Mouse (Mus musculus) intestine, embryonic 14.5 days (tissue): ENCODE results near the gene Il13. TPM values are rescaled to one million over a fixed set of nuclear protein-coding genes. Genes with fewer than 3 reads are reported as not detected.

ENCODE experiments used
- ATAC-seq: fragments of 200-750 bp; cut with Nextera tagmentation; replicated peaks from 2 replicates; pipeline ENCODE4 v1.8.0; 2017; ENCODE audit warnings: low read depth, moderate number of reproducible peaks, moderate TSS enrichment, moderate library complexity; ENCODE audit not compliant: low FRiP score, low TSS enrichment
- DNase-seq: peaks from one replicate; pipeline ENCODE4 v3.0.0-alpha.2; 2018; ENCODE audit warnings: low spot score
- H3K27ac ChIP-seq: fragments of 300-500 bp; sonication (generic); 2 replicates; pipeline ENCODE4 v1.5.1; 2014; ENCODE audit warnings: low read depth, mild to moderate bottlenecking, control low read depth
- H3K27me3 ChIP-seq: fragments of 300-500 bp; sonication (generic); replicated peaks from 2 replicates; pipeline ENCODE4 v1.6.1; 2014; ENCODE audit warnings: low read length, control low read depth; ENCODE audit not compliant: control insufficient read depth, insufficient read depth
- H3K36me3 ChIP-seq: fragments of 300-500 bp; sonication (generic); 2 replicates; pipeline ENCODE4 v1.6.1; 2014; ENCODE audit warnings: low read length, control low read depth; ENCODE audit not compliant: control insufficient read depth, insufficient read depth
- H3K4me1 ChIP-seq: fragments of 300-500 bp; sonication (generic); replicated peaks from 2 replicates; pipeline ENCODE4 v1.6.1; 2014; ENCODE audit warnings: low read length, control low read depth, mixed read lengths; ENCODE audit not compliant: control insufficient read depth, insufficient read depth
- H3K4me2 ChIP-seq: fragments of 300-500 bp; sonication (generic); 2 replicates; pipeline ENCODE4 v1.6.1; 2014; ENCODE audit warnings: low read length
- H3K4me3 ChIP-seq: fragments of 300-500 bp; sonication (generic); 2 replicates; pipeline ENCODE4 v1.5.1; 2014; ENCODE audit warnings: low read depth, low read length, control low read depth, mixed read lengths
- H3K9ac ChIP-seq: fragments of 300-500 bp; sonication (generic); 2 replicates; pipeline ENCODE4 v1.6.1; 2014; ENCODE audit warnings: mild to moderate bottlenecking, low read length
- H3K9me3 ChIP-seq: fragments of 300-500 bp; sonication (generic); 2 replicates; pipeline ENCODE4 v1.6.1; 2016; ENCODE audit warnings: low read length, control low read depth; ENCODE audit not compliant: control insufficient read depth
- WGBS: fragments of 180-500 bp; shearing (Covaris S2); extraction: QIAGEN DNeasy Blood & Tissue Kit; methylation state at CpG from one replicate; pipeline ENCODE4 v1.1.7; 2014; 5-methylcytosine and 5-hydroxymethylcytosine counted together
- polyA plus RNA-seq: library from polyadenylated mRNA; unstranded; fragments of >200 nt; fragmentation: Nextera tagmentation; extraction: Ambion mirVana; gene quantifications from 2 replicates; pipeline ENCODE4 v1.2.1, GENCODE M21; 2014

Il13 gene
- polyA plus RNA-seq, 1 experiment from 2014 or later, result not detected

DNA sequence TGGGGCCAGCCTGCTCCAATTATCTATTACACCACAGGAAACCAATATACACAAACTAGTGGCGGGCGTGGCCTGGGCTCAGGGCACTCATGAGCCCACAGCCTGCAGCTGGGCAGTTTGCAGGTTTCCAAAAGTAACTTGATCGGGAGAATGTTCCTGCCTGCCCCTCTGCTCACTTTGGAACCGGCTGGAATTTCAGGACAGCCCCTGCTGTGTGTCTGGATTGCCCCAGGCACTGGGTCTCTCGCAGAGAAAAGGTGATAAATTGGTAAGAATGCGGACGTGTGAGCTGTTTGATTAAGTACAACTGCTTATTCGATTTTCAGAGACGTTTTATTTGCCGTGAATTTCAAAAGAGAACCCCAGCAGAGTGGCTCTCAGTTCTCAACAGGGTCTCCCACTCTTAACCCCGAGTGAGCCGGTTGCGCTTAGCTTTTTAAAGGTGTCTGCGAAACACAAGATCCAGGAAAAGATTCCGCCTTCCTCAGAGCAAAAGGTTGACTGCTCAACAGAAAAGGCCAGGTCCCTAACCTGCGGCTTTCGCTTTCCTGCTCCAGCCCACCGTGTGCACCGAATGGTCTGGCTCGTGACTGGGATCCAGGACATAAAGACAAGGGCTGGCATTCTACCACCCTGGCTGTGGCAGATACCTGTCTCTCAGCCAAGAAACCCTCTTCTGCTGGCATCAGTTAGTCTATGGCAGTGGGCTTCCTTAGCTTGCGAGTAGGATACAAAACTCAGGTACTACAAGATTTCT, 2.7 kb upstream of the Il13 start:
- peaks cover 22% of the 10 kb centered on the region for H3K27me3 ChIP-seq
- WGBS, result 19% methylated on average over 21 of the region's 21 CpGs
- DNase-seq, result no peak
- no peak overlapping the region for H3K4me3 ChIP-seq
- H3K9ac ChIP-seq, result no peak overlapping the region
- H3K9me3 ChIP-seq, result no peaks in the 10 kb centered on the region
- H3K36me3 ChIP-seq, result no peaks in the 10 kb centered on the region
- ATAC-seq, result no peak
- no peak overlapping the region for H3K4me2 ChIP-seq
- H3K4me1 ChIP-seq, result 0 out of 2 replicates have a peak, but pooled peaks cover 7% of the 10 kb centered on the region
- H3K27ac ChIP-seq, result no peak overlapping the region

GRCm38 (mm10) chr11:53636183-53636646, 1.7 kb upstream of the Il13 start:
- ATAC-seq (no peak; the same call in 1 of the 2 replicates), DNase-seq (no peak)
- peaks cover 22% of the 10 kb centered on the region for H3K27me3 ChIP-seq
- H3K4me2 ChIP-seq, result peak overlapping the region; percentile 65
- H3K9ac ChIP-seq, result no peak overlapping the region
- H3K4me1 ChIP-seq, result 0 out of 2 replicates have a peak, but pooled peaks cover 7% of the 10 kb centered on the region
- WGBS, result 2% methylated on average over 40 of the region's 40 CpGs
- no peaks in the 10 kb centered on the region for H3K9me3 ChIP-seq
- H3K27ac ChIP-seq, result no peak overlapping the region
- peak overlapping the region; percentile 34 for H3K4me3 ChIP-seq
- no peaks in the 10 kb centered on the region for H3K36me3 ChIP-seq

DNA sequence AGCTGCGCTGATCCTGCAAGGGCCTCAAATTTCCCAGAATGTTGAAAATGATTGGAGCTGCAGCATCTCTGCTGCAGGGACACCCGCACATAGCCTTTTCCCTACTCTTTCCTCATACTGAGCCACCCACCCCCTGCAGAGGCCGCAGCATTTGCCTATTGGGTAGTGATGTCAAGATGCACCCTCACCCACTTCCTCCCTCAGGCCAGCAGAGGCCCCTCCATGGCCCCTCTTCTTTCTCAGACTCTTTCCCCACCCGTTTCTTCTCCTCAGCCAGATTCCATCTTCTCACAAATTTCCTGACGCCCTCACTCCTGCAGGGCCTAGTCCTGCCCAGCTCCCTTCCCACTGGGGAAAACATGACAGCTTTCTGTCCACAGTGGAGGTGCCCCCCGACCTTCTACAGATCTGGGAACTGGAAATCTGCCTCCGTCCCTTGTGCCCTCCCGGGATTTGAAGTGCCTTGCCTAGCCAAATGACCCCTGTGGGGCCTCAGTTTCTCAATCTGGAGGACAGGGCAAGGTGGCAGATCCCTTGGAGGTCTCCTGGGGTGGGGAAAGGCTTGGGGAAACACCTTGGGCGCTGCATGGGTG, 1.2 kb upstream of the Il13 start:
- H3K9ac ChIP-seq, result no peak overlapping the region
- H3K9me3 ChIP-seq, result no peaks in the 10 kb centered on the region
- H3K4me2 ChIP-seq, result peak overlapping the region; percentile 65
- no peak for DNase-seq
- H3K4me1 ChIP-seq, result 0 out of 2 replicates have a peak, but pooled peaks cover 7% of the 10 kb centered on the region
- no peak for ATAC-seq
- H3K4me3 ChIP-seq, result peak overlapping the region; percentile 34
- H3K27me3 ChIP-seq, result peaks cover 22% of the 10 kb centered on the region
- 43% methylated on average over 9 of the region's 9 CpGs for WGBS
- H3K36me3 ChIP-seq, result no peaks in the 10 kb centered on the region
- no peak overlapping the region for H3K27ac ChIP-seq

DNA sequence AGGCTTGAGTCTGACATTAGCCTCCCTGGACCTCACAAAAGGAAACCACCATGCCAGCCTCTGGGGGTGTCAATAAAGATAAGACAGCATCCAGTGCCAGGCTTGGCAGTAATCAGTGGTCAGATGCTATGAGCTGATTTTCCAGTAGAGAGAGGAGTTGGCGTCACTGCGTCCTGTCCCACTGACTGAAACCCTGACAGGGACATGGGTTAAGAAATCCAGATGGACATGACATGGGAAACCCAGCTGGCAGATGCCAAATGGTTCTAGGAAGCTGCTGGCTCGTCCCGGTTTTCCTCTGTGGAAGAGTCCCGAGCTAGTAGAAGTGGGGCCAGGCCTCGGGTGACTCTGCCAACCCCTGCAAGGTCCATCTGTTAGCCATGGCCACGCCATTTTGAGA, 858 bp downstream of the Il13 start:
- Histone ChIP-seq H3K27me3 (peaks cover 22% of the 10 kb centered on the region), H3K9me3 (no peaks in the 10 kb centered on the region), H3K9ac (no peak overlapping the region), H3K36me3 (no peaks in the 10 kb centered on the region), H3K4me2 (no peak overlapping the region), H3K4me3 (no peak overlapping the region), H3K4me1 (0 out of 2 replicates have a peak, but pooled peaks cover 7% of the 10 kb centered on the region), H3K27ac (no peak overlapping the region)
- DNase-seq (no peak), ATAC-seq (no peak)
- WGBS, result 85% methylated on average over 7 of the region's 7 CpGs

- H3K27me3 ChIP-seq, result peaks cover 16% of the 10 kb centered on the region
- DNase-seq, result no peak
- no peak overlapping the region for H3K9ac ChIP-seq
- no peak overlapping the region for H3K4me3 ChIP-seq
- no peak for ATAC-seq
- no peaks in the 10 kb centered on the region for H3K9me3 ChIP-seq
- H3K36me3 ChIP-seq, result no peaks in the 10 kb centered on the region
- no peak overlapping the region for H3K27ac ChIP-seq
- 0 out of 2 replicates have a peak, but pooled peaks cover 7% of the 10 kb centered on the region for H3K4me1 ChIP-seq
- H3K4me2 ChIP-seq, result no peak overlapping the region
- 74% methylated on average over 14 of the region's 14 CpGs for WGBS
These were observed 2.3 kb downstream of the Il13 start for GRCm38 (mm10) chr11:53632122-53632733.

DNA sequence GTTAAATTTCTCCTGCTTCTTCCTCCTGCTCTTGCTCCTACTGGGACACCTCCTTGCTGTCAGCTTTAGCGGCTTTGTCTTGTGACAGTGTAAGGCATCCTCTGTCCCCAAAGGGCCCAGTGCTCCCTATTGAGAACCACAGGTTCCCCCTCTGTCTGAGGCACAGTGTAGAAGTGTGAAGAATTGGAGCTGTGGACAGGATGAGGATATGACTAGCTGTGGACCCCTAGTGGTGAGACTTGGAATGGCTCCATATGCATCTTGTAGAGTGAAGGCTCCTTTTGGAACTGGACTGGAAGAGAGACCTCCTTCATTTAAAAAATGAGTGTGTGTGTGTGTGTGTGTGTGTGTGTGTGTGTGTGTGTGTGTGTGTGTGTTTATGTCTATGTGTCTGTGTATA, 6.6 kb downstream of the Il13 start:
- Histone ChIP-seq H3K4me2 (no peak overlapping the region), H3K9me3 (0 out of 2 replicates have a peak, but pooled peaks cover 4% of the 10 kb centered on the region), H3K4me1 (no peaks in the 10 kb centered on the region), H3K4me3 (no peak overlapping the region), H3K27me3 (no peaks in the 10 kb centered on the region), H3K9ac (no peak overlapping the region), H3K36me3 (no peaks in the 10 kb centered on the region), H3K27ac (no peak overlapping the region)
- DNase-seq (peak; percentile 86), ATAC-seq (0 out of 2 replicates have a peak, but pooled peaks have one; percentile 64)
- WGBS, result 9% methylated on average over 1 of the region's 1 CpGs

- Histone ChIP-seq H3K27me3 (no peaks in the 10 kb centered on the region), H3K9me3 (0 out of 2 replicates have a peak, but pooled peaks cover 4% of the 10 kb centered on the region), H3K4me3 (no peak overlapping the region), H3K4me2 (no peak overlapping the region), H3K36me3 (no peaks in the 10 kb centered on the region), H3K4me1 (no peaks in the 10 kb centered on the region), H3K9ac (no peak overlapping the region), H3K27ac (no peak overlapping the region)
- ATAC-seq (no peak), DNase-seq (no peak)
- 74% methylated on average over 17 of the region's 17 CpGs for WGBS
These were observed 7.6 kb downstream of the Il13 start for GRCm38 (mm10) chr11:53626802-53627373.

- Histone ChIP-seq H3K9ac (no peak overlapping the region), H3K4me2 (no peak overlapping the region), H3K27ac (no peak overlapping the region), H3K4me1 (no peaks in the 10 kb centered on the region), H3K36me3 (no peaks in the 10 kb centered on the region), H3K9me3 (0 out of 2 replicates have a peak, but pooled peaks cover 4% of the 10 kb centered on the region), H3K27me3 (no peaks in the 10 kb centered on the region), H3K4me3 (no peak overlapping the region)
- WGBS, result 93% methylated on average over 2 of the region's 2 CpGs
- no peak for DNase-seq
- no peak for ATAC-seq
These were observed 10.4 kb downstream of the Il13 start for GRCm38 (mm10) chr11:53624124-53624523.
